Mouse (Mus musculus): Measurements from ENCODE around the gene Ppp1r16b. TPM values are rescaled to one million over a fixed set of nuclear protein-coding genes. Genes with fewer than 3 reads are reported as not detected.
A peak's percentile ranks its signal among the peaks of the same experiment; 100 is the strongest.

The Ppp1r16b gene
- polyA plus RNA-seq, 1 experiment, result 3.7 TPM

DNA sequence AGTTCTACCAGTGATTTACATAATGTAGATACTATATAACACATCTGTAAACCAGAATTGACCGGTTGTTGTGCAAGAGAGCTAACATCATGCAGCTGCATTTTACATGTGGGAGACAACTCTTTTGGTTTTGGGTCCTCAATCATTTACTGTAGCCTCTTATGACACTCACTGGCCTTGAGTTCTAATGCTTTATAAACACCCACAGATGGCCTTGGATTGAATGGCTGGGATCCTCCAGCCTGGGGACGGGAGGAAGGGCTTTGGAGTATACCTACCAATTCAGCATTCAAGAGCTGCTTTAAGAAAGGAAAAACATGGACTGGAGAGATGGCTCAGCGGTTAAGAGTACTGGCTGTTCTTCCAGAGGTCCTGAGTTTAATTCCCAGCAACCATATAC lies 5.9 kb upstream of the Ppp1r16b start:
- Histone ChIP-seq H3K9ac (ENCODE audit: low read depth, poor library complexity, severe bottlenecking) (no peak overlapping the region), H3K4me1 (ENCODE audit: control insufficient read depth, insufficient read depth, low read length) (no peaks in the 10 kb centered on the region), H3K36me3 (ENCODE audit: control insufficient read depth, insufficient read depth, low read length, poor library complexity, severe bottlenecking) (no peaks in the 10 kb centered on the region), H3K27me3 (ENCODE audit: control insufficient read depth, insufficient read depth, low read length, poor library complexity, severe bottlenecking) (no peaks in the 10 kb centered on the region), H3K4me3 (ENCODE audit: low read depth, low read length) (no peak overlapping the region), H3K9me3 (replicated peaks; ENCODE audit: control insufficient read depth, insufficient read depth, low read length, poor library complexity, severe bottlenecking) (no peaks in the 10 kb centered on the region), H3K27ac (ENCODE audit: insufficient read depth, low read length) (no peak overlapping the region)
- no peak for TF ChIP-seq EP300 (IDR thresholded peaks at IDR 0.05; ENCODE audit: insufficient read depth, low read depth, low read length)
- no peak for TF ChIP-seq CTCF (IDR thresholded peaks at IDR 0.05; ENCODE audit: low read depth, low read length)
- no peak for TF ChIP-seq POLR2A (IDR thresholded peaks at IDR 0.05; ENCODE audit: insufficient read depth, low read length)

DNA sequence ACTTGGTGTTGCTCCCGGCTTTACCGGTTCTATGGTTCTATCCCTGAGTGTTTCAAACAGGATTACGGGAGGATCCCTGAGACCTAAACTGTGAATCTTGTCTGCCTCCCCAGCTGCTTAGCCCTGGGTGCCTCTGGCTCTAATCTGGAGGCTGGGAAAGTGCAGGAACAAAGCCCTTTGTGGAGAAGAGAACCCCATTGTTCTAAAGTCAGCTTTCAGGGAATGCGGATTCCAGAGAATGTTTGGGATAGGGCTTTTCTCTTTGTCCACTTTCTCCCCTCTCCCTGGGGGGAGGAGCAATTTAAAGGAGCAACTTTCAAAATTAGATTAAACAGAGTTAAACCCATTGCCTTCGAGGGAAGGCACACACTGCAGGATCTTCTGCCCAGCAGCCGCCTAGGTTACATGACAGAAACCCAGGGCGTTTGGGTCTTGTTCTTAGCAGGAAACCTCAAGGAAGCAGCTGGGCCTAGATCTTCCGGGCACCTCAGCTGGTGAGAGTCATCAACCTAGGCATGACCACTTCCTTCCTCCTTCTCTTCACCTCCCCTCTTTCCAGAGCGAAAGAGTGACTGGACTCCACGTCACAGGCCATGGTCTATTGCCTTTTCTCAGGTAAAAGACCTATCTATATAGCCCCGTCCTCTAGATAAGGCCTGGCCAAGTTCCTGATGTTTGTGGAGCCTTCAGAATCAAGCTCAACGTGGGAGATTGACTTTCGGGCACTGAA lies 1.0 kb downstream of the Ppp1r16b start:
- H3K27me3 ChIP-seq (ENCODE audit: control insufficient read depth, insufficient read depth, low read length, poor library complexity, severe bottlenecking), result peaks cover 8% of the 10 kb centered on the region; the same call in 1 of the 2 replicates
- H3K9me3 ChIP-seq (replicated peaks; ENCODE audit: control insufficient read depth, insufficient read depth, low read length, poor library complexity, severe bottlenecking), result no peaks in the 10 kb centered on the region
- H3K36me3 ChIP-seq (ENCODE audit: control insufficient read depth, insufficient read depth, low read length, poor library complexity, severe bottlenecking), result no peaks in the 10 kb centered on the region
- no peak overlapping the region for H3K9ac ChIP-seq (ENCODE audit: low read depth, poor library complexity, severe bottlenecking)
- peaks cover 1% of the 10 kb centered on the region for H3K4me1 ChIP-seq (ENCODE audit: control insufficient read depth, insufficient read depth, low read length)
- no peak overlapping the region for H3K27ac ChIP-seq (ENCODE audit: insufficient read depth, low read length)
- TF ChIP-seq EP300 (IDR thresholded peaks at IDR 0.05; ENCODE audit: insufficient read depth, low read depth, low read length), result no peak
- no peak for TF ChIP-seq POLR2A (IDR thresholded peaks at IDR 0.05; ENCODE audit: insufficient read depth, low read length)
- no peak for TF ChIP-seq CTCF (IDR thresholded peaks at IDR 0.05; ENCODE audit: low read depth, low read length)
- no peak overlapping the region for H3K4me3 ChIP-seq (ENCODE audit: low read depth, low read length)

DNA sequence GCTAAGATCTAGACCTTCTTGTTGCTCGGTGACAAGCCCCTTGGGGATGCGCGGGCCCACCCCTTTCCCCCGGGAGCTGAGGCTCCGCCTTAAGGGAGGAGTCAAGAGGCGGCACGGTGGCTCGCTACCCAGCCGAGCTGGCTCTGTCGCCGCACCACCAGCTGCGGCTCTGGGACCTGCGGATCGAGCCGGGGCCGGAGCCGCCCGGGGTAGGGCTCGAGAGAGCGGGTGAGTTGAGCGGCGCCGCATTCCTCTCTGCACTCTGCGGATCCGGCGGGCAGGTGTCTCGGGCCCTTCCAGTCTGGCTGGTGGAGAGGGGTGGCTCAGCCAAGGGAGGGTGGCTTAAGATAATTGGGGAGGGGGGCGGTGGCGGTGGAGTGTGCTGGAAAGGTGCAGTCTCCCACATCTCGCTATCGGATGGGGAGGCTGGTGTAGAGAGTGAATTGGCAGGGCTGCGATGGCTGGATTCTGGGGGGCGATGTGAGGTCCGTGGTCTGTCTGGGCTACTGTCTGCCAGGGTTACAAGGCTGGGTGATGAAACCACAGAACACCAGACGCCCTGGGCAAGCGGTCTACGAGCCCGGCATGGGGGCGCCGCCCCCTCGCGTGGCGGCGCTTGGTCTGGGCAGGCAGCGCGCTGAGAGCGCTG lies 1.9 kb downstream of the Ppp1r16b start:
- TF ChIP-seq CTCF (IDR thresholded peaks at IDR 0.05; ENCODE audit: low read depth, low read length) (no peak), EP300 (IDR thresholded peaks at IDR 0.05; ENCODE audit: insufficient read depth, low read depth, low read length) (no peak), POLR2A (IDR thresholded peaks at IDR 0.05; ENCODE audit: insufficient read depth, low read length) (no peak)
- H3K27me3 ChIP-seq (ENCODE audit: control insufficient read depth, insufficient read depth, low read length, poor library complexity, severe bottlenecking), result peaks cover 8% of the 10 kb centered on the region; the same call in 1 of the 2 replicates

DNA sequence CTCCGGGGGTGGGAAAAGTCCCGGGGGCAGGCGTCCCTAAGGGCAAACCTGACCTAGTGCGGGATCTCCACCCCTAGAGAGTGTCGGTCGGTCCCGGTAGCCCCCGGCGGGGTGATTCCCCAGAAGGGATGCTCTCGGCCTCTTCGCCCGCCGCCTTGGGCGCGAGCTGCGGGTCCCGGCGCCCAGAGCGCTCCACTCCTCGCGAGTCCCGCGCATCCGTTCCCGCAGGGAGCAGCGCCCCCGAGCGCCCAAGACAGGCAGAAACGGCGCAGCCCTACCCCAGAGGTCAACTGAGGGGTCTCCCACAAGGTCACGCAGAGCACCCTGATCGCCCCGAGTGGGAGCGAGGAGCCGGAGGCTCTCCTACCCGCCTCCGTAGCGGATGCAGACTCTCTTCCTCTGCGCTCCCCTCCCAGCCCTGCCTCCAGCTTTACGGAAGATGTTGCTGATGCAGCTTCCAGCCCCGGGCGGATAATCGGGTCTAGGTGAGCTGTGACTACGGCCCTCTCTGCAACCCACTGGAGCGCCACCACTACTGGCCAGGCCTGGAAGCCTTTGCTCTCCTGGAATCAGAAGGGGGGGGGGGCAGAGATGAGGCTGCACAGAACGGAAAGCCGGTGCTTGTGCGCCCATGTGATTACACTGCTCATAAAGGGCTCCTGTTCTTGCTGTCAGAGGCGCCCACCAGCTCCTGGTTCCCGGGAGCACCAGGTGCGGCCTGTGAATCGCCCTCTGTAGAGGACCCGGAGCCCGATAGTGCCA lies 2.7 kb downstream of the Ppp1r16b start:
- H3K4me1 ChIP-seq (ENCODE audit: control insufficient read depth, insufficient read depth, low read length), result peaks cover 1% of the 10 kb centered on the region
- TF ChIP-seq EP300 (IDR thresholded peaks at IDR 0.05; ENCODE audit: insufficient read depth, low read depth, low read length), result no peak
- TF ChIP-seq CTCF (IDR thresholded peaks at IDR 0.05; ENCODE audit: low read depth, low read length), result no peak
- TF ChIP-seq POLR2A (IDR thresholded peaks at IDR 0.05; ENCODE audit: insufficient read depth, low read length), result no peak
- H3K9me3 ChIP-seq (replicated peaks; ENCODE audit: control insufficient read depth, insufficient read depth, low read length, poor library complexity, severe bottlenecking), result no peaks in the 10 kb centered on the region
- peak overlapping the region; percentile 67 for H3K4me3 ChIP-seq (ENCODE audit: low read depth, low read length)
- H3K27ac ChIP-seq (ENCODE audit: insufficient read depth, low read length), result no peak overlapping the region
- H3K36me3 ChIP-seq (ENCODE audit: control insufficient read depth, insufficient read depth, low read length, poor library complexity, severe bottlenecking), result no peaks in the 10 kb centered on the region
- peak overlapping the region; percentile 36 for H3K9ac ChIP-seq (ENCODE audit: low read depth, poor library complexity, severe bottlenecking)
- peaks cover 8% of the 10 kb centered on the region; the same call in 1 of the 2 replicates for H3K27me3 ChIP-seq (ENCODE audit: control insufficient read depth, insufficient read depth, low read length, poor library complexity, severe bottlenecking)

More for the DNA sequence above, 1.9 kb downstream of the Ppp1r16b start:
- no peak overlapping the region for H3K27ac ChIP-seq (ENCODE audit: insufficient read depth, low read length)
- no peaks in the 10 kb centered on the region for H3K9me3 ChIP-seq (replicated peaks; ENCODE audit: control insufficient read depth, insufficient read depth, low read length, poor library complexity, severe bottlenecking)
- H3K4me3 ChIP-seq (ENCODE audit: low read depth, low read length), result peak overlapping the region; percentile 67
- no peaks in the 10 kb centered on the region for H3K36me3 ChIP-seq (ENCODE audit: control insufficient read depth, insufficient read depth, low read length, poor library complexity, severe bottlenecking)
- peak overlapping the region; percentile 36 for H3K9ac ChIP-seq (ENCODE audit: low read depth, poor library complexity, severe bottlenecking)
- peaks cover 1% of the 10 kb centered on the region for H3K4me1 ChIP-seq (ENCODE audit: control insufficient read depth, insufficient read depth, low read length)

DNA sequence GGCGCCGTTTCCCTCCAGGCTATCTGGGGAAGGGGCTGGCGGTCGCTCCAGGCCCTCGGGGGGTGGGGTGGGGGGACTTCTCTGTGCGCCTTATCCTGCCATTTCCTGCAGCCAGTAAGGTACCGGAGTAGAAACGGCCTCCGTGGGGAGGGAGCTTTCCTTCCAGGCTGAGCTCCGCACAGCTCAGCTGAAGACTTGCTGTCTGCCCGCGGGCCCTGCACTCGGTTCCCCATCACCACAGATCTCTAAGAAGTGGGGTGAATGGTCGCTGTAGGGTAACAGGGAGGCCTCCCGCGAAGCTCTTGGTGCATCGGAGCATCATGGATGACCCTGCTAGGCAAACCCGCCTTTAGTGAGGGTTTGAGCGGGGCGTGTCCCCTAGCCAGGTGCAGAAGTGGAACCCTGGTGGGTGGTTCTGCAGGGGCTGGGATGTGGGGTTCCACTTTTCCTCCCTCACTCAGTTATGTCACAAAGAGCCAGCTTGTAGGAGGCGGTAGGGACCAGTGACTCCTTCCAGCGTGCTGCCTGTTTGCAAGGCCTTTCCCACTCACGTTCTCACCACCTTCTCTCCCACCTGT lies 3.3 kb downstream of the Ppp1r16b start:
- no peak overlapping the region for H3K27ac ChIP-seq (ENCODE audit: insufficient read depth, low read length)

More for the DNA sequence above, 3.3 kb downstream of the Ppp1r16b start:
- Histone ChIP-seq H3K27me3 (ENCODE audit: control insufficient read depth, insufficient read depth, low read length, poor library complexity, severe bottlenecking) (peaks cover 8% of the 10 kb centered on the region; the same call in 1 of the 2 replicates), H3K4me1 (ENCODE audit: control insufficient read depth, insufficient read depth, low read length) (peaks cover 1% of the 10 kb centered on the region), H3K9me3 (replicated peaks; ENCODE audit: control insufficient read depth, insufficient read depth, low read length, poor library complexity, severe bottlenecking) (no peaks in the 10 kb centered on the region), H3K4me3 (ENCODE audit: low read depth, low read length) (peak overlapping the region; percentile 67), H3K9ac (ENCODE audit: low read depth, poor library complexity, severe bottlenecking) (peak overlapping the region; percentile 18; the same call in 1 of the 2 replicates), H3K36me3 (ENCODE audit: control insufficient read depth, insufficient read depth, low read length, poor library complexity, severe bottlenecking) (no peaks in the 10 kb centered on the region)
- TF ChIP-seq POLR2A (IDR thresholded peaks at IDR 0.05; ENCODE audit: insufficient read depth, low read length), result no peak
- no peak for TF ChIP-seq CTCF (IDR thresholded peaks at IDR 0.05; ENCODE audit: low read depth, low read length)
- TF ChIP-seq EP300 (IDR thresholded peaks at IDR 0.05; ENCODE audit: insufficient read depth, low read depth, low read length), result no peak

Measured in ES-Bruce4 (cell line).